Mouse (Mus musculus) testis, adult 2 months (tissue): ENCODE results near the gene Dnmt3b.

ENCODE experiments used
- CTCF ChIP-seq: fragments of 200-500 bp; IDR thresholded peaks from 2 replicates; pipeline ENCODE4 v1.5.1; 2012; ENCODE audit warnings: low read depth, mild to moderate bottlenecking, inconsistent platforms, low read length, moderate library complexity; ENCODE audit not compliant: control insufficient read depth, insufficient read depth, insufficient replicate concordance
- POLR2A ChIP-seq: fragments of 200-500 bp; IDR thresholded peaks from 2 replicates; pipeline ENCODE4 v1.6.1; 2012; ENCODE audit warnings: low read depth, mild to moderate bottlenecking, inconsistent platforms, low read length, moderate library complexity; ENCODE audit not compliant: control insufficient read depth

DNA sequence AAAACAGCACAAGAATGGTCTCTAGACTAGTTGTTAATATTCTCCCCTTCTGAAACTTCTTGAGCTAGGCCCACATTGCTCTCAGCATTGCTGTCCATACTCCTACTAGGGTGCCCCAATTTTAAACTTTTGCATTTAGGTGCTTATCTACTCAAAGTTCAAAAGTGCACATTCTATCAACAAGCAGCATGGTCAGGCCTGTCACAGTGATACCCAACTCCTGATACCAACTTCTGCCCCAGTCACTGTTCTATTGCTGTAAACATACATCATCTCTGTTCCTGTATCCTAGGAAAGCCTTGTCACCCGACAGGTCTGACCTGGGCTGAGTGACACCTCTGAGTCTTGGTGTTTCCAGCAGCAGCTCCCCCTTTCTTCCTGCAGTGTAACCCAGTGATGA is 73.8 kb downstream of the Dnmt3b start:
- TF ChIP-seq POLR2A (no peak), CTCF (no peak)
